Mouse (Mus musculus) C2C12 (cell line): ENCODE data around the gene Tbc1d22a. TPM values are rescaled to one million over a fixed set of nuclear protein-coding genes. Genes with fewer than 3 reads are reported as not detected.

ENCODE experiments used
- H3K27me3 ChIP-seq: one replicate; pipeline ENCODE4 v1.6.1; 2011; ENCODE audit not compliant: control insufficient read depth, insufficient read depth, insufficient read length
- H3K36me3 ChIP-seq: one replicate; pipeline ENCODE4 v1.6.1; 2011; ENCODE audit not compliant: control insufficient read depth, insufficient read depth
- H3K4me3 ChIP-seq: one replicate; pipeline ENCODE4 v1.5.1; 2011; ENCODE audit warnings: mild to moderate bottlenecking, control low read depth; ENCODE audit not compliant: poor library complexity, insufficient read depth, severe bottlenecking
- H3K79me2 ChIP-seq: one replicate; pipeline ENCODE4 v1.6.1; 2011; ENCODE audit not compliant: control insufficient read depth, insufficient read depth
- H3K79me3 ChIP-seq: one replicate; pipeline ENCODE4 v1.6.1; 2011; ENCODE audit warnings: low read depth, control low read depth
- H3ac ChIP-seq: one replicate; pipeline ENCODE3; 2011; ENCODE audit warnings: low read depth; ENCODE audit not compliant: control insufficient read depth, insufficient read length
- CEBPB ChIP-seq: IDR thresholded peaks from one replicate; pipeline ENCODE4 v1.6.1; 2011; ENCODE audit warnings: low read depth, mild to moderate bottlenecking, control low read depth, moderate library complexity
- CTCF ChIP-seq: IDR thresholded peaks from one replicate; pipeline ENCODE4 v1.5.1; 2011; ENCODE audit not compliant: control insufficient read depth, insufficient read depth, insufficient read length
- FOSL1 ChIP-seq: IDR thresholded peaks from one replicate; pipeline ENCODE4 v1.8.0; 2011; ENCODE audit warnings: mild to moderate bottlenecking, low read length; ENCODE audit not compliant: poor library complexity, insufficient read depth, severe bottlenecking
- MAX ChIP-seq: IDR thresholded peaks from one replicate; pipeline ENCODE4 v1.6.1; 2011; ENCODE audit warnings: mild to moderate bottlenecking, control low read depth
- MYOD1 ChIP-seq: IDR thresholded peaks from one replicate; pipeline ENCODE4 v1.6.1; 2011; ENCODE audit warnings: low read depth; ENCODE audit not compliant: control insufficient read depth, insufficient read length
- MYOG ChIP-seq: IDR thresholded peaks from one replicate; pipeline ENCODE4 v1.6.1; 2011; ENCODE audit not compliant: control insufficient read depth, insufficient read length; ENCODE audit errors: extremely low read depth
- USF1 ChIP-seq: IDR thresholded peaks from one replicate; pipeline ENCODE4 v1.6.1; 2011; ENCODE audit warnings: low read depth, mild to moderate bottlenecking, control low read depth, moderate library complexity
- polyA plus RNA-seq: library from polyadenylated mRNA; unstranded; fragments of >200 nt; fragmentation: generic; extraction: Trizol; gene quantifications from one replicate; pipeline ENCODE4 v1.2.1, GENCODE M21; 2012; ENCODE audit warnings: missing spikeins

The Tbc1d22a gene
- polyA plus RNA-seq, 1 experiment = 19.7 TPM

- H3K4me3 ChIP-seq = no peak overlapping the region
- no peaks in the 10 kb centered on the region for H3K79me3 ChIP-seq
- no peak for TF ChIP-seq MYOG
- TF ChIP-seq CEBPB = no peak
- no peak for TF ChIP-seq USF1
- TF ChIP-seq MAX = no peak
- H3K27me3 ChIP-seq = no peaks in the 10 kb centered on the region
- H3ac ChIP-seq = no peak overlapping the region
- H3K36me3 ChIP-seq = no peaks in the 10 kb centered on the region
- no peaks in the 10 kb centered on the region for H3K79me2 ChIP-seq
These were observed 262.2 kb downstream of the Tbc1d22a start for GRCm38 (mm10) chr15:86476483-86476882.

GRCm38 (mm10) chr15:86477032-86477431 is 262.8 kb downstream of the Tbc1d22a start:
- H3K79me2 ChIP-seq = no peaks in the 10 kb centered on the region
- no peak for TF ChIP-seq MYOG
- no peak for TF ChIP-seq USF1
- TF ChIP-seq CTCF = no peak
- TF ChIP-seq MYOD1 = no peak
- no peak for TF ChIP-seq FOSL1
- TF ChIP-seq MAX = no peak
- TF ChIP-seq CEBPB = no peak
- no peak overlapping the region for H3ac ChIP-seq
- no peaks in the 10 kb centered on the region for H3K27me3 ChIP-seq
- no peaks in the 10 kb centered on the region for H3K79me3 ChIP-seq
- H3K36me3 ChIP-seq = no peaks in the 10 kb centered on the region
- H3K4me3 ChIP-seq = no peak overlapping the region

- Histone ChIP-seq H3K4me3 (no peak overlapping the region), H3K79me2 (no peaks in the 10 kb centered on the region), H3ac (no peak overlapping the region), H3K27me3 (no peaks in the 10 kb centered on the region), H3K36me3 (no peaks in the 10 kb centered on the region), H3K79me3 (no peaks in the 10 kb centered on the region)
- TF ChIP-seq MAX (no peak), FOSL1 (no peak), CTCF (no peak), MYOG (no peak), CEBPB (no peak), USF1 (no peak), MYOD1 (no peak)
These were observed 263.3 kb downstream of the Tbc1d22a start for GRCm38 (mm10) chr15:86477471-86477992.

GRCm38 (mm10) chr15:86478685-86479502 is 264.6 kb downstream of the Tbc1d22a start:
- H3K79me2 ChIP-seq = no peaks in the 10 kb centered on the region
- H3K79me3 ChIP-seq = no peaks in the 10 kb centered on the region
- no peaks in the 10 kb centered on the region for H3K36me3 ChIP-seq
- no peaks in the 10 kb centered on the region for H3K27me3 ChIP-seq
- no peak for TF ChIP-seq CEBPB
- no peak for TF ChIP-seq MYOG
- no peak for TF ChIP-seq USF1
- no peak for TF ChIP-seq FOSL1
- TF ChIP-seq MYOD1 = no peak
- no peak for TF ChIP-seq MAX
- no peak for TF ChIP-seq CTCF
- H3ac ChIP-seq = no peak overlapping the region
- H3K4me3 ChIP-seq = no peak overlapping the region

DNA sequence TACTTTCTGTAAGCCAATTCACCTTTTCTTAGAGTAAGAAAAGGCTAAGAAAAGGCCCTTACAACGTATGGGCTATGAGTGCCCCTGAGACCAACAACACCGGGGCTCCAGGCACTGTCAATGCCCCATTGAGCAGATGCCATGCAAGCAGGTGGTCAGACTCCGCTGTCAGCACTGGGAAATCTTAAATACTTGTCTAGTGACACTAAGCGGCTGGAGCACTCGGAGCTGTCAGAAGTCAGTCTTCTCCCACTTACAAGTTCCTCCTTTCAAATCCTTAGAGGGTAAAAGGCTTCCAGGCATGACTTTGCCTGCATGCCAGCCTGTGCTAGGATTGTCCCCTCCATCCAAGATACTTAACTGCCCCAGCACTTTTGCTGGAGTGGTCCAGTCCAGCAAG is 268.1 kb downstream of the Tbc1d22a start:
- Histone ChIP-seq H3K79me2 (no peaks in the 10 kb centered on the region), H3K4me3 (no peak overlapping the region), H3K79me3 (no peaks in the 10 kb centered on the region), H3K36me3 (no peaks in the 10 kb centered on the region), H3ac (no peak overlapping the region), H3K27me3 (no peaks in the 10 kb centered on the region)
- TF ChIP-seq CEBPB (no peak), CTCF (no peak), MAX (no peak), USF1 (no peak), FOSL1 (no peak), MYOG (no peak), MYOD1 (no peak)

DNA sequence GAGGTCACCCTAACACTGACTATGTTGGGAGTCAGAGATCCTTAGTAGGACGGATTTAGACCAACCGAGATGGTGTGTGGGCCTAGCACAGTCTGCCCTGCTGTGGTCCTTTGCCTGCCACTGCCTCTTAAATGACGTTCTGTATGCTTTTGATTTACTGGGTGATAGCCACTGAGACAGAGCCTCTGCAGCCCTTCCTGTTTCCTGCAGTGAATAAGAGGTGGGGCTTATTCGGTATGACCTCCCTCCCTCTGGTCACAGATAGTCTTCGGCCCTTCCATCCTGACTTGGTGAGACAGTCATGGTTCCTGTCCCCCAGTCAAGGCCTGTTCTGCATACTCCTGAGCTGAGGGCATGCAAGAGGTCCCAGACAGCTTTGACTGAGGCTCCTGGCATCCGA is 271.6 kb downstream of the Tbc1d22a start:
- TF ChIP-seq MAX = no peak
- TF ChIP-seq CEBPB = no peak
- TF ChIP-seq MYOD1 = no peak
- no peak for TF ChIP-seq USF1
- TF ChIP-seq CTCF = no peak
- no peak for TF ChIP-seq FOSL1
- no peak for TF ChIP-seq MYOG
- Histone ChIP-seq H3K36me3 (no peaks in the 10 kb centered on the region), H3K79me2 (no peaks in the 10 kb centered on the region)

More for the DNA sequence above, 271.6 kb downstream of the Tbc1d22a start:
- H3K4me3 ChIP-seq = no peak overlapping the region
- no peak overlapping the region for H3ac ChIP-seq
- H3K79me3 ChIP-seq = no peaks in the 10 kb centered on the region
- no peaks in the 10 kb centered on the region for H3K27me3 ChIP-seq
